Mouse (Mus musculus) urinary bladder, postnatal 14 days (tissue): ENCODE measurements around the gene Krtap1-3.

ENCODE experiments used
- DNase-seq: peaks from one replicate; pipeline ENCODE4 v3.0.0; 2021; ENCODE audit warnings: low spot score

The Krtap1-3 gene

GRCm38 (mm10) chr11:99557976-99558745 is 33.0 kb downstream of the Krtap1-3 start:
- DNase-seq: no peak

DNA sequence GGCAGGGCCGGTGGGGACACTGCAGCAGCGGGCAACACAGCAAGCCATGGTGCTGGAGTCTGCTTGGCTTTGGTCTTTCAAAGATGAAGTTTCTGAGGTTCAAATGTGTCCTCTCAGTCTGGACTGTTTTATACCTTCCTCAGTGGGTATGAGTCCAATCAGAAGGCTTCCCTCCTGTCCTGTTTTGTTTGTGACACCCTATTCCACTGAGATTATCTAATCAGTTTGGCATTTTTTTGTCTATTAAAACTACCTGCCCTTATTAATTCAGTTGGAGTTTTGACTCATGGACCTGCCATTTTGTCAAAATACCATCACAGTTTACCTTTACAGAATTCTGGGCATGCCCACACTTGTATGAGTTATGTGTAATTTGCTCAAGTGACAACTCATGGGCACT is 34.4 kb downstream of the Krtap1-3 start, which contains the start of gene Krtap3-2:
TSS of gene Krtap3-2 (minus strand) at position 101 of the 400 bp plus-strand sequence.
- no peak for DNase-seq

GRCm38 (mm10) chr11:99556195-99556594 is 34.9 kb downstream of the Krtap1-3 start:
- no peak for DNase-seq

GRCm38 (mm10) chr11:99550765-99551164 is 40.4 kb downstream of the Krtap1-3 start, which contains the start of gene Krtap3-3:
TSS of gene Krtap3-3 (minus strand) at chr11:99550865.
- no peak for DNase-seq

DNA sequence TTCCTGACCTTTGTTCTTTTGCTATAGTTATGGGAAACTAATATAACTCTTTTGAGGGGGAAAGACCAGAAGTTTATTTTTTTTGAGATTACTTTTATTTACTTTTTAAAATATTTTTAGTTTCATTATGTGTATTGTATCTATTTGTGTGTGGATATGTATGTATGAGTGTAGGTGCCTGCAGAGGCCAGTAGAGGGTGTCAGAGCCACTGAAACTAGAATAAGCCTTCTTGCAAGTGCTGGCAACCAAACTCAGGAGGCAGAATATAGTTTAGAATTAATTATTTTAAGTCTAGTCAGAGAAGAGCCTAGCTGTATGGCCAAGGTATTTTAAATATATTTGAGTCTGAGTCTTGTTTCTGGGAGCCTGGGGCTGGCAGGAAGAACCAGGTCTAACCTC is 43.2 kb downstream of the Krtap1-3 start:
- DNase-seq: no peak
